Mouse (Mus musculus) forebrain, embryonic 16.5 days (tissue): ENCODE measurements at regions not wholly inside any gene's neighbourhood (a gene's known extent, or its start where the extent isn't known, plus 50 kb on each side); places are given as distances from the start of the nearest gene placed in this dataset.

Source experiments
- ATAC-seq: fragments of 200-750 bp; cut with Nextera tagmentation; 2 replicates; pipeline ENCODE4 v1.8.0; 2017; ENCODE audit warnings: mild to moderate bottlenecking, moderate library complexity
- H3K27ac ChIP-seq: fragments of 300-500 bp; sonication (generic); 2 replicates; pipeline ENCODE4 v1.5.1; 2014; ENCODE audit warnings: low read length, control low read depth
- H3K27me3 ChIP-seq: fragments of 300-500 bp; sonication (generic); replicated peaks from 2 replicates; pipeline ENCODE4 v1.6.1; 2014; ENCODE audit warnings: low read length; ENCODE audit not compliant: control insufficient read depth, insufficient read depth
- H3K36me3 ChIP-seq: fragments of 300-500 bp; sonication (generic); 2 replicates; pipeline ENCODE4 v1.6.1; 2014; ENCODE audit not compliant: control insufficient read depth, insufficient read depth
- H3K4me1 ChIP-seq: fragments of 300-500 bp; sonication (generic); replicated peaks from 2 replicates; pipeline ENCODE4 v1.6.1; 2014; ENCODE audit warnings: low read length; ENCODE audit not compliant: control insufficient read depth, insufficient read depth
- H3K4me2 ChIP-seq: fragments of 300-500 bp; sonication (generic); 2 replicates; pipeline ENCODE4 v1.6.1; 2014; ENCODE audit warnings: mild to moderate bottlenecking, low read length, control low read depth
- H3K4me3 ChIP-seq: fragments of 300-500 bp; sonication (generic); replicated peaks from 2 replicates; pipeline ENCODE4 v1.5.1; 2014; ENCODE audit warnings: mild to moderate bottlenecking, low read length, control low read depth
- H3K9ac ChIP-seq: fragments of 300-500 bp; sonication (generic); replicated peaks from 2 replicates; pipeline ENCODE4 v1.6.1; 2014; ENCODE audit warnings: low read depth, low read length, control low read depth
- H3K9me3 ChIP-seq: fragments of 300-500 bp; sonication (generic); 2 replicates; pipeline ENCODE4 v1.6.1; 2016; ENCODE audit warnings: low read length; ENCODE audit not compliant: control insufficient read depth
- WGBS: fragments of 180-500 bp; shearing (Covaris S2); extraction: QIAGEN DNeasy Blood & Tissue Kit; methylation state at CpG from one replicate; pipeline ENCODE4 v1.1.7; 2014; 5-methylcytosine and 5-hydroxymethylcytosine counted together

DNA sequence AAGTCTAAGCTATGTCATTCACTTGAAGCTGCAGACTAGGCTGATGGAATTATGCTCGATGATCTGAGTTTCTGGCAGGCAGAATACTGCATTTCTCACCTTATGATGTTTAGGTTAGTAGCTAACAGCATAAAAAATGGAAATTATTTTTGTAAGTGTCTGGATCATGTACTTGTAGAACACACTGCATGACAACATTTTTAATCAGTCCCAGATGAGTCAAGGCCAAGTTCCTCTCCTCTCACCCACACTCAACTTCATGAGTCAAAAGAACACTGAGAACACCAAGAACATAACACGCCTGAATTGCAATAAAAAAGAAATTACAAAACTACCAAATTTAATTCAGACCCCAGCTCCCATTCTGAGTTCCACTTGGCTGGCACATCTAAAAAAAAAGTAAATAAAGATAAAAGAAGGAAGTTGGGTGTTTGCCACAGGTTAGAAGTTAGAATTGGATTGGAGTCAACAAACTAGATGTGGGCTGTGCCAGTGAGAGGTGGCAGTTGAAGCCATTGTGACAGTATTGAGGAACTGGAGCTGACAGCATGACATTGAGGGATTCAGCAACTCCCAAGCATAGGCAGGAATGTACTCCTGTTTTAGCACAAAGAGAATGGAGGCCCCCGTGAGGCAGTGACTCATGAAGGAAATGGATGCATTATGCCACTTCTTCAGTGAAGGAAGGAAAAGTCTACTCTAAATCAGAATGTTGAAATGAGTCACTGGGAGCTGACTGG is 222.8 kb upstream of the 4931408C20Rik start:
- H3K4me1 ChIP-seq = no peaks in the 10 kb centered on the region
- no peak for ATAC-seq
- 65% methylated on average over 3 of the region's 3 CpGs for WGBS
- no peak overlapping the region for H3K4me2 ChIP-seq
- no peaks in the 10 kb centered on the region for H3K36me3 ChIP-seq
- H3K27me3 ChIP-seq = no peaks in the 10 kb centered on the region
- no peak overlapping the region for H3K4me3 ChIP-seq
- H3K27ac ChIP-seq = no peak overlapping the region
- H3K9me3 ChIP-seq = no peaks in the 10 kb centered on the region
- no peak overlapping the region for H3K9ac ChIP-seq

DNA sequence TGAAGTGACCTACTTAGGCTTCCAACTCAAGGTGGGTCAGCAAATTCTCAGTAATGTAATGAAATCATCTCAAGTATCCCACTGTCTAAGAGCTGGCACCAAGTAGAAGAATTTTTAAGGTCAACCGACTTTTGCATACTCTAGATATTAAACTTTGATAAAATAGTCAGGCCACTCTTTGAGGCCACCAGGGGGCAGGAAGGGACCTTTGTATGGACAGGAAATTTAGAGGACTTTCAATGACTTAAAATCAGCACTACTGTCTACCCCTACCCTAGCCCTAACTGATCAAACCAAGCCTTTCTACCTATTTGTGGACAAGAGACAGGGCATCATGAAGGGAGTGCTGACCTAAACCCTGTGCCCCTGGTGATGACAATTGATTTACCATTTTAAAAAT is 215.0 kb upstream of the 4931408C20Rik start:
- no peak overlapping the region for H3K9ac ChIP-seq
- no peaks in the 10 kb centered on the region for H3K36me3 ChIP-seq
- no peak overlapping the region for H3K4me2 ChIP-seq
- no peaks in the 10 kb centered on the region for H3K27me3 ChIP-seq
- H3K4me3 ChIP-seq = no peak overlapping the region
- no peaks in the 10 kb centered on the region for H3K4me1 ChIP-seq
- ATAC-seq = no peak
- H3K9me3 ChIP-seq = no peaks in the 10 kb centered on the region
- WGBS = 94% methylated on average over 1 of the region's 1 CpGs
- H3K27ac ChIP-seq = no peak overlapping the region

DNA sequence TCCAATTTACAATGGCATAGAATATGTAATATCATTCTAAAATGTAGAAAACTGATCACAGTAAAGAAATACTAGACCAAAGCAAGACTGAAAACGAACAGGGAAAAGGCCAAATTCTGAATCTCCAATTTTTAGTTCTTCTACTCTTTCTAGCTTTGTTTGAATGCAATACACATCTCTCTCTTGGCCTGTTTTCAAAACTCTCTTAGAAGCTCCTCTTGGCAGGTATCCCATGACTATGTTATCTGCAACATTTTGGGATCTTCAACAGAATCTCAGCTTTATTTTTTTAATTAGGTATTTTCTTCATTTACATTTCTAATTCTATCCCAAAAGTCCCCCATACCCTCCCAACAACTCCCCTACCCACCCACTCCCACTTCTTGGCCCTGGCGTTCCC is 170.2 kb upstream of the 4931408C20Rik start:
- 67% methylated on average over 2 of the region's 2 CpGs for whole genome bisulfite sequencing

DNA sequence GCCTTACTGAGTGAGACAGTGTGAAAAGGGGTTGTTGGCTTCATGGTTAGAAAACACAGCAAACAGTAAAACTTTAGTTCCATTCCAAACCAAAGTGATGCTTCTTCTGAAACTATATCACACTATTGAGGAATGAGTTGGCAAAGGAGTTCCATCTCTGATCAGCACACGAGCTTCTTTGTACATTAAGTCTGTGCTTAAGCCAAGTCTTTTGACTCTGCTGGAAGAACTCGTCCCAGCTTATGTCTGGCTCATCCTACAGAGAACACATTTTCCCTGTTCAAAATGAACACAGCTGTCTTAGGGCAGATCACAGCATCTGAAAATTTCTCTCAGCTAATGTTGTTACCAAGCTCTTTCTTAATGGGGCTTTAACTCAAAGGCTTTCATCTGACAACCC is 166.5 kb upstream of the 4931408C20Rik start:
- 56% methylated on average over 2 of the region's 2 CpGs for WGBS
- Histone ChIP-seq H3K27me3 (no peaks in the 10 kb centered on the region), H3K4me2 (no peak overlapping the region), H3K27ac (no peak overlapping the region), H3K9me3 (no peaks in the 10 kb centered on the region), H3K4me3 (no peak overlapping the region), H3K36me3 (no peaks in the 10 kb centered on the region), H3K9ac (no peak overlapping the region), H3K4me1 (no peaks in the 10 kb centered on the region)
- ATAC-seq = peak; percentile 38; the same call in 1 of the 2 replicates

More for the DNA sequence above, 170.2 kb upstream of the 4931408C20Rik start:
- H3K27ac ChIP-seq = no peak overlapping the region
- H3K4me3 ChIP-seq = no peak overlapping the region
- no peaks in the 10 kb centered on the region for H3K4me1 ChIP-seq
- H3K4me2 ChIP-seq = no peak overlapping the region
- no peak overlapping the region for H3K9ac ChIP-seq
- H3K9me3 ChIP-seq = no peaks in the 10 kb centered on the region
- no peaks in the 10 kb centered on the region for H3K36me3 ChIP-seq
- no peak for ATAC-seq
- no peaks in the 10 kb centered on the region for H3K27me3 ChIP-seq

DNA sequence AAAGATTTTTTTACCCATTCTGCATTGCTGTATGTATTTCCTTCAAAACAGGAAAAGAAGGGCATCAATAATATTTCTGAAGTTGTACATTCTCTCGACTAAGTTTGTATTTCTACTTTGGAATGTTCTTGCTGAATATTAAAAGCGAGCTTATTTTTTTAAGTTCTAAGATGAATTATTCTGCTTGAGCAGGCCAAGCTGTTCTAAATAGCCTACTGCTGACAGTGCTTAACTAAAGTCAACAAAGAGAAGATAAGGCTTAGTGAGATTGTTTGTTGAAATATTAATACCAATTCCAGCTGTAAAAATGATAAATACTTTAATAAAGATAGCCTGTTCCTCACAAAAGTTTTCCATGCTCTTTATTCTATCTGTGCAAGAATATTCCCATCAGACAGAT is 122.0 kb upstream of the 4931408C20Rik start:
- H3K4me1 ChIP-seq = no peaks in the 10 kb centered on the region
- ATAC-seq = no peak
- no peak overlapping the region for H3K9ac ChIP-seq
- H3K9me3 ChIP-seq = no peaks in the 10 kb centered on the region
- no peak overlapping the region for H3K4me2 ChIP-seq
- H3K27me3 ChIP-seq = no peaks in the 10 kb centered on the region
- WGBS = 77% methylated on average over 2 of the region's 2 CpGs
- no peak overlapping the region for H3K27ac ChIP-seq
- no peak overlapping the region for H3K4me3 ChIP-seq
- no peaks in the 10 kb centered on the region for H3K36me3 ChIP-seq

DNA sequence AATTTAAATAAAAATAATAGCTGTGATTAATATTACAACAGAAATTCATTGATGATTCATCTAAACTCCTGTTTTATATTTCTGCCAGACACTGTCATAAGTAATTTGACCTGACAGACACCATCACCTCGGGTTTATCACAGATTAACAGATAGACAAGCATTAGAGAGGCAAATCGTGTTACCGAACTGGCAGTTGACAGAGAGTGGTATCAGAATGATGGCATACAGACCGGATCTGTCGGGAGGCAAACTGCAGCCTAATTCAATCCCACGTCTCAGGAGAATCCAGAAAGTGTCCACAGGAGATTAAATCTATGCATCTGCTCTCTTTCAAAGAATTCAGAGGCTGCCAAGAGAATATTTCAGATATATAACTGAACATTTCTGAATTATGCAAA is 77.8 kb upstream of the 4931408C20Rik start:
- no peak for ATAC-seq
- Histone ChIP-seq H3K9ac (no peak overlapping the region), H3K4me2 (no peak overlapping the region), H3K27me3 (no peaks in the 10 kb centered on the region), H3K4me3 (no peak overlapping the region), H3K4me1 (no peaks in the 10 kb centered on the region), H3K27ac (no peak overlapping the region), H3K36me3 (no peaks in the 10 kb centered on the region), H3K9me3 (no peaks in the 10 kb centered on the region)
- 70% methylated on average over 6 of the region's 6 CpGs for WGBS
